Mouse (Mus musculus) heart, embryonic 12.5 days (tissue): ENCODE results near the gene Tns1. TPM values are rescaled to one million over a fixed set of nuclear protein-coding genes. Genes with fewer than 3 reads are reported as not detected.

Experiments used
- ATAC-seq: fragments of 200-750 bp; cut with Nextera tagmentation; 2 replicates; pipeline ENCODE4 v1.8.0; 2017; ENCODE audit warnings: moderate TSS enrichment, moderate library complexity; ENCODE audit not compliant: insufficient number of reproducible peaks, low FRiP score
- H3K27ac ChIP-seq: fragments of 300-500 bp; sonication (generic); 2 replicates; pipeline ENCODE4 v1.5.1; 2016; ENCODE audit warnings: mild to moderate bottlenecking, moderate library complexity; ENCODE audit not compliant: poor library complexity, severe bottlenecking
- H3K27me3 ChIP-seq: fragments of 300-500 bp; sonication (generic); replicated peaks from 2 replicates; pipeline ENCODE4 v1.6.1; 2016; ENCODE audit warnings: mild to moderate bottlenecking, moderate library complexity
- H3K36me3 ChIP-seq: fragments of 300-500 bp; sonication (generic); 2 replicates; pipeline ENCODE4 v1.6.1; 2016; ENCODE audit warnings: mild to moderate bottlenecking, moderate library complexity
- H3K4me1 ChIP-seq: fragments of 300-500 bp; sonication (generic); replicated peaks from 2 replicates; pipeline ENCODE4 v1.6.1; 2016; ENCODE audit warnings: mild to moderate bottlenecking
- H3K4me2 ChIP-seq: fragments of 300-500 bp; sonication (generic); 2 replicates; pipeline ENCODE4 v1.6.1; 2016; ENCODE audit warnings: mild to moderate bottlenecking, moderate library complexity
- H3K4me3 ChIP-seq: fragments of 300-500 bp; sonication (generic); 2 replicates; pipeline ENCODE4 v1.5.1; 2016; ENCODE audit warnings: mild to moderate bottlenecking
- H3K9ac ChIP-seq: fragments of 300-500 bp; sonication (generic); 2 replicates; pipeline ENCODE4 v1.6.1; 2016; ENCODE audit warnings: mild to moderate bottlenecking, moderate library complexity
- H3K9me3 ChIP-seq: fragments of 300-500 bp; sonication (generic); replicated peaks from 2 replicates; pipeline ENCODE4 v1.6.1; 2016; ENCODE audit warnings: mild to moderate bottlenecking, moderate library complexity
- WGBS: fragments of 180-500 bp; shearing (Covaris S2); methylation state at CpG from one replicate; pipeline ENCODE4 v1.1.7; 2016; 5-methylcytosine and 5-hydroxymethylcytosine counted together
- polyA plus RNA-seq: library from polyadenylated mRNA; unstranded; fragments of >200 nt; fragmentation: Nextera tagmentation; extraction: Ambion mirVana; gene quantifications from 2 replicates; pipeline ENCODE4 v1.2.1, GENCODE M21; 2016

The Tns1 gene
- polyA plus RNA-seq, 1 experiment from 2014 or later = 115 TPM

DNA sequence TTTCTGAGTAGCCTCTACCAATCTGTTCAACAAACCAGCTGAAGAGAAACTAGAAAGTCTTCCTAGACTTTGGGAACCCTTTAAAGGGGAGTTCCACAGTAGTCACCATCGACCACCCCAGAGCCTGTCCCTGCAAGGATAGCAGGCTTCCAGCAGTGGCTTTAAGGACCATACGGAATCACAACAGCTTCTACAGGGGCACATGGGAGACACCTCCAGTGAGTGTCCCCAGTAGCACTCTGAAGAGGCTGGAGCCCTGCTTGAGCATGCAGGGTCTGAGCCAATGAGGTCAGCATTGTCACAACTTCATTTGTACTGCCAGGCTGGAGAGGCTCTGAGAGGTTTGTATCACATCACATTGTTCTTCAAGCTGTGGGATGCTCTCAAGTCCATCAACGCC lies 25.9 kb upstream of the Tns1 start:
- H3K27ac ChIP-seq = no peak overlapping the region
- no peaks in the 10 kb centered on the region for H3K9me3 ChIP-seq
- no peak overlapping the region for H3K4me2 ChIP-seq
- ATAC-seq = no peak
- H3K27me3 ChIP-seq = no peaks in the 10 kb centered on the region
- peaks cover 42% of the 10 kb centered on the region for H3K4me1 ChIP-seq
- no peak overlapping the region for H3K9ac ChIP-seq
- 68% methylated on average over 3 of the region's 3 CpGs for WGBS
- H3K36me3 ChIP-seq = no peaks in the 10 kb centered on the region
- no peak overlapping the region for H3K4me3 ChIP-seq

GRCm38 (mm10) chr1:74149106-74149885 lies 25.0 kb upstream of the Tns1 start:
- Histone ChIP-seq H3K4me3 (no peak overlapping the region), H3K27me3 (no peaks in the 10 kb centered on the region), H3K27ac (no peak overlapping the region), H3K9ac (no peak overlapping the region), H3K4me1 (peaks cover 42% of the 10 kb centered on the region), H3K9me3 (no peaks in the 10 kb centered on the region), H3K36me3 (no peaks in the 10 kb centered on the region), H3K4me2 (no peak overlapping the region)
- no peak for ATAC-seq
- 71% methylated on average over 6 of the region's 6 CpGs for WGBS

- no peak for ATAC-seq
- no peak overlapping the region for H3K9ac ChIP-seq
- H3K4me3 ChIP-seq = no peak overlapping the region
- no peaks in the 10 kb centered on the region for H3K27me3 ChIP-seq
- H3K9me3 ChIP-seq = no peaks in the 10 kb centered on the region
- H3K4me1 ChIP-seq = peaks cover 14% of the 10 kb centered on the region
- H3K36me3 ChIP-seq = no peaks in the 10 kb centered on the region
- H3K4me2 ChIP-seq = no peak overlapping the region
- WGBS = 72% methylated on average over 8 of the region's 8 CpGs
- H3K27ac ChIP-seq = no peak overlapping the region
These were observed 17.5 kb upstream of the Tns1 start for GRCm38 (mm10) chr1:74141781-74142180.

DNA sequence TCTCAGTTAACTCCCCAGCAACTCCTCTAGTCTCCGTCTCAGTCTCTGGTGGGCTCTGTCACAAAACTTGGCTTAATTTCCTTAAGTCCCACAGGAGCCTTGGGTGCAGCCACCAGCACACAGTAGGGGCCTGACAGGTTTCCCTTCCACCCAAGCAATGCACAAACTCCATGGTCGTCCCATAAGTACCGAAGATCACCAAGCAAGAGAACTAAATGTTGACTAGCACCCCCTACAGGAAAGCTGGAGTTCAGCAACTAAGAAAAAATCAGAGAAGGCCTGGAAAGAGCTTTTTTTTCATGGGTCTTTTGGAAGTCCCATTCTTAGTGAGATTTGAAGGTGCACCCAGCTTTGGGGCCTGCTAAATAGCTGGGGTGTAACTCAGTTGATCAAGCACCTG lies 15.2 kb upstream of the Tns1 start:
- H3K9ac ChIP-seq = no peak overlapping the region
- WGBS = 61% methylated on average over 3 of the region's 3 CpGs
- H3K4me1 ChIP-seq = peaks cover 12% of the 10 kb centered on the region; the same call in 1 of the 2 replicates
- no peaks in the 10 kb centered on the region for H3K36me3 ChIP-seq
- H3K27me3 ChIP-seq = no peaks in the 10 kb centered on the region
- ATAC-seq = no peak
- H3K27ac ChIP-seq = no peak overlapping the region
- H3K4me3 ChIP-seq = no peak overlapping the region
- no peak overlapping the region for H3K4me2 ChIP-seq
- no peaks in the 10 kb centered on the region for H3K9me3 ChIP-seq

GRCm38 (mm10) chr1:74135326-74135950 lies 11.2 kb upstream of the Tns1 start:
- no peaks in the 10 kb centered on the region for H3K27me3 ChIP-seq
- ATAC-seq = no peak

DNA sequence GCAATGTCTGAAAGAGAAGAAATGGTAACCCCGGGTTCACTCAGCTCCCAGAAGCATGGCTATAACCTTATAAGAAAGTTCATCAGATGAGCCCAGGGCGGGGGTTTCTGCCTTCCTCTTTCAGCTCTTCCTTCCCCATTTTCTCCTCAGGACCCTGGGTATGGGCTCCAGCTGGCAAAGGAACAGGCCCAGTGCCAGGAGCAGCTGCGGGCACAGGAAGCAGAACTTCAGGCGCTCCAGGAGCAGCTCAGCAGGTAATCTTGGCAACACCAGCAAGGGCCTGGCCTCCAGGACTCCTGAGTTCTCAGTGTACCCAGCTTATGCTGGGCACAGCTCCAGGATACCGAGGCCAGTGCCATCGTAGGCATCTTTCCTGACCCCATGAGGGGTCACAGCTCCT lies 9.7 kb upstream of the Tns1 start:
- no peak overlapping the region for H3K4me3 ChIP-seq
- H3K4me2 ChIP-seq = no peak overlapping the region
- no peak for ATAC-seq
- no peaks in the 10 kb centered on the region for H3K9me3 ChIP-seq
- H3K36me3 ChIP-seq = no peaks in the 10 kb centered on the region
- H3K9ac ChIP-seq = no peak overlapping the region
- no peaks in the 10 kb centered on the region for H3K27me3 ChIP-seq
- H3K4me1 ChIP-seq = peaks cover 8% of the 10 kb centered on the region; the same call in 1 of the 2 replicates
- 81% methylated on average over 6 of the region's 6 CpGs for whole genome bisulfite sequencing
- H3K27ac ChIP-seq = no peak overlapping the region

More at GRCm38 (mm10) chr1:74135326-74135950, 11.2 kb upstream of the Tns1 start:
- no peak overlapping the region for H3K9ac ChIP-seq
- 35% methylated on average over 6 of the region's 6 CpGs for WGBS
- no peaks in the 10 kb centered on the region for H3K9me3 ChIP-seq
- H3K36me3 ChIP-seq = no peaks in the 10 kb centered on the region
- no peak overlapping the region for H3K27ac ChIP-seq
- H3K4me3 ChIP-seq = no peak overlapping the region
- H3K4me2 ChIP-seq = no peak overlapping the region
- H3K4me1 ChIP-seq = peaks cover 8% of the 10 kb centered on the region; the same call in 1 of the 2 replicates

DNA sequence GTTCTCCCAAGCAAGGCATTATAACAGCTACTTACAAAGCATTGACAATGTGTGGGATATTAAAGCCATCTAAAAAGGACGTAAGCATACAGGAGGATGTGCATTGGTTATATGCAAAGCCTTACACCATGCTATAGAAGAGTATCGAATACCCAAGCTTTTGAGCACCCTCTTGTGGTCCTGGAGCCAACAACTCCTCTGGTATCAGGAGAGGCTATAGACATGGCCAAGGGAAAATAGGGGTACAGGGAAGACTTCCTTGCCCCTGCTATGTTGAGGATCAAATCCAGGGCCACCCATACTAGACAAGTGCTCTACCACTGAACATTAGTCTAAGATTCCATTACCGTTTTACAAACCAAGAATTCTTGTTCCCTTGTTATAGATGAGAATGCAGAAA lies 7.8 kb upstream of the Tns1 start:
- H3K36me3 ChIP-seq = no peaks in the 10 kb centered on the region
- no peaks in the 10 kb centered on the region for H3K9me3 ChIP-seq
- H3K4me1 ChIP-seq = peaks cover 8% of the 10 kb centered on the region; the same call in 1 of the 2 replicates
- H3K4me3 ChIP-seq = no peak overlapping the region
- H3K4me2 ChIP-seq = no peak overlapping the region
- ATAC-seq = no peak
- no peaks in the 10 kb centered on the region for H3K27me3 ChIP-seq
- 60% methylated on average over 3 of the region's 3 CpGs for WGBS
- no peak overlapping the region for H3K9ac ChIP-seq
- H3K27ac ChIP-seq = no peak overlapping the region

DNA sequence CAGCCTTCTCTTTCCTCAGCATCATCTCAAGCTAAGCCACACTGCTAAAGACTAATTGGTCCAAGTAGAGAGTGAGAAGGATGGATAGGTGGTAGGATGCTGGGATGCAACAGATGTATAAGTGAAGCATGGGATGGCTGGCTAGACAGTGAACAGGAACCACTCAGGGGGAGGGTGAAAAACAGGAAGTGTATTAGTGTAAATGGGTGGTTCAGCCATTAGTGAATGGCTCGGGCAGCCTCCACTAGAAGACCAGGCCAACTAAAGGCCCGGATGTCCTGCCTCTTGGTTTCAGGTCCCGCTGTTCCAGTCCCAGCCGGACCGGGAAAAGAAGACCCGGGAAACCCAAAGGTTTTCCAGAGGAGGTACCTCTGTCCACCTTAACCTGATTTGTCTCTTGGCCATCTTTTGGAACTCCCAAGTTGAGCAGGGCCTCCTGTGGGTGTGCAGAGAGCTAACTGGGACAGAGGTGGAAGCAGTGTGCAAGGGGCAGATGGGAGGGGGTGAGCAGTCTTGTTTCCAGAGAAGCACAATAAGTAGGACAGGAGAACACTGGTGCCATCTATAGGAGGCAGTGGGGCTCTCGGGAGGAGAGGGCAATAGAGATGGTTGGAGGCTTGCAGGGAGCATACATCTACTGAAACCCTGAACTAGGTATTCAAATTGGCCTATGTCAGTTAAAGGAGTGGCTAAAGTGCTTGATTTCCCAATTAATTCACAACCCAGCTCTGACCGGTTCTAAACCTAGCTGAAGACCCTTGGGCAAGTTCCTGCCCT lies 6.8 kb upstream of the Tns1 start:
- Histone ChIP-seq H3K36me3 (no peaks in the 10 kb centered on the region), H3K27ac (no peak overlapping the region), H3K27me3 (peaks cover 4% of the 10 kb centered on the region; the same call in 1 of the 2 replicates), H3K9me3 (no peaks in the 10 kb centered on the region), H3K9ac (no peak overlapping the region), H3K4me3 (no peak overlapping the region), H3K4me1 (peaks cover 8% of the 10 kb centered on the region; the same call in 1 of the 2 replicates), H3K4me2 (no peak overlapping the region)
- no peak for ATAC-seq
- WGBS = 83% methylated on average over 8 of the region's 8 CpGs

DNA sequence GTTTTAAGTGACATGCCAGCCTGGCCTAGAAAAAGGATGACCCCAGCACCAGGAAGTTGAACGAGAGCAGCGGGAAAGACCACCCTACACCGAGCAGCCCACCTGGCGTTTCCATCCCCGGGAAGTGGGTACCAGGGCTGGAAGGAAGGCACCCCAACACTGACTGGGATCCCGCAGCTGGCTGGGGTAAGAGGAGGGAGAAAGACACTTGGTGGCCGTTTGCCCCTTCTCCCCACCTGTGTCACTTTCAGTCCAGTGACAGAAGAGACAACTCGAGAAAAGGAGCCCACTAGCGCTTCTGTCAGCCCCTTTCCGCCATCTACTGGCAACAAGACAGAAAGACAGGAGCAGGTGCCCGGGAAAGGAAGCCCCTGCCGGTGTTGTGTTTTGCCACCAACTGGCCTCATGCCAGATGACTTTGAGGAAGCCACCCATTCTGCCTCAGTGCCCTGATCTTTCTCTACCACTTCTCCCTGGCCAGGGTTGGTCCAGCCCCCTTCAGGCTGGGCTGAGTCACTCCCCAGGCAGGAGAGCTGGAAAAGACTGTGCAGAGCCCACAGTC lies 823 bp upstream of the Tns1 start, which contains the start of gene Rufy4:
Gene Rufy4, plus strand, starts transcription at position 551 of the 562 bp plus-strand sequence.
- Histone ChIP-seq H3K27ac (no peak within 1 kb of the TSS), H3K4me1 (peaks cover 26% of the 10 kb centered on the region), H3K9ac (peak within 1 kb of the TSS; percentile 68), H3K36me3 (no peaks in the 10 kb centered on the region), H3K27me3 (peaks cover 25% of the 10 kb centered on the region; the same call in 1 of the 2 replicates), H3K4me2 (peak within 1 kb of the TSS; percentile 84), H3K4me3 (peak within 1 kb of the TSS; percentile 56), H3K9me3 (no peaks in the 10 kb centered on the region)
- peak; percentile 49 for ATAC-seq
- WGBS = 0% methylated on average over 12 of the region's 12 CpGs

DNA sequence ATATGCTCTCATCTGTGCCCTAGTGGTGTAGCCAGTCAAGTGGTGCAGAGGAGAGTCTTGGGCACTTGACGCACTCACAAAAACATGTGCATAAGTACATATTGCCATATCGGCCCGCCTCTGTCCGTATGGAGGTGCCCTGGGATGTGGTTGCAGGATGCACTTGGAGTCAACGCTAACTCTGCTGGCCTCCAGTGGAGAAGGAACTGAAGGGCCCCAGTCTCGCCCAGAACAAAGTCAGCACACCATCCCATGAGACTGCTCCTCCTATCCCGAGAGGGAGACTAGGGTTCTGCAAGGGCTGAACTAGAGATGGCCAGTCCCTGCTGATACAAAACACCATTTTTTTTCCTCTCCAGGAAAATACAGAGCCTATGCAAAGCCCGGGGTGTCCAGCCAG lies 1.0 kb downstream of the Tns1 start:
- ATAC-seq = no peak
- WGBS = 61% methylated on average over 8 of the region's 8 CpGs
- Histone ChIP-seq H3K4me1 (peaks cover 26% of the 10 kb centered on the region), H3K4me2 (peak overlapping the region; percentile 84), H3K9me3 (no peaks in the 10 kb centered on the region), H3K27me3 (peaks cover 26% of the 10 kb centered on the region; the same call in 1 of the 2 replicates), H3K4me3 (0 out of 2 replicates have a peak overlapping the region, but pooled peaks have one; percentile 56), H3K36me3 (no peaks in the 10 kb centered on the region), H3K9ac (no peak overlapping the region), H3K27ac (no peak overlapping the region)
